Mouse (Mus musculus) MEL (cell line): ENCODE measurements around the gene Adat3. TPM values are rescaled to one million over a fixed set of nuclear protein-coding genes. Genes with fewer than 3 reads are reported as not detected.

Experiments used
- DNase-seq: peaks from one replicate; pipeline ENCODE4 v3.0.0; 2011; ENCODE audit warnings: low read depth, low spot score
- H3K27ac ChIP-seq: 2 replicates; pipeline ENCODE4 v1.5.1; 2012; ENCODE audit warnings: low read depth, mild to moderate bottlenecking, control low read depth, low read length, moderate library complexity; ENCODE audit not compliant: control insufficient read depth
- H3K27me3 ChIP-seq, 2 experiments: fragments of 150-350 bp in 1 of 2; sonication (generic) in 1 of 2; 2 replicates each; pipeline ENCODE4 v1.6.1; 2012; ENCODE audit warnings: low read length in 2 of 2, mild to moderate bottlenecking in 2 of 2, improper control_type of control experiment in 1 of 2, moderate library complexity in 1 of 2; ENCODE audit not compliant: insufficient read depth in 2 of 2, control insufficient read depth in 1 of 2
- H3K36me3 ChIP-seq, 2 experiments: 2 replicates each; pipeline ENCODE4 v1.6.1; 2012 to 2014; ENCODE audit warnings: low read length in 2 of 2, improper control_type of control experiment in 1 of 2, inconsistent platforms in 1 of 2, mild to moderate bottlenecking in 1 of 2; ENCODE audit not compliant: insufficient read depth in 2 of 2, control insufficient read depth in 1 of 2
- H3K4me1 ChIP-seq, 2 experiments: fragments of 150-350 bp in 1 of 2; sonication (generic) in 1 of 2; 2 replicates each; pipeline ENCODE4 v1.6.1; 2012; ENCODE audit warnings: low read length in 2 of 2, improper control_type of control experiment in 1 of 2, mild to moderate bottlenecking in 1 of 2; ENCODE audit not compliant: insufficient read depth in 2 of 2, control insufficient read depth in 1 of 2
- H3K4me3 ChIP-seq, 2 experiments: fragments of 150-350 bp in 1 of 2; sonication (generic) in 1 of 2; 2 replicates each; pipeline ENCODE4 v1.5.1; 2012; ENCODE audit warnings: low read depth in 2 of 2, low read length in 2 of 2, mild to moderate bottlenecking in 2 of 2, moderate library complexity in 2 of 2, control low read depth in 1 of 2, improper control_type of control experiment in 1 of 2; ENCODE audit not compliant: control insufficient read depth in 1 of 2, insufficient read depth in 1 of 2
- H3K79me2 ChIP-seq: 2 replicates; pipeline ENCODE4 v1.6.1; 2012; ENCODE audit warnings: mild to moderate bottlenecking, low read length, moderate library complexity; ENCODE audit not compliant: control insufficient read depth, poor library complexity, insufficient read depth
- H3K9ac ChIP-seq: 2 replicates; pipeline ENCODE4 v1.6.1; 2012; ENCODE audit warnings: low read depth, mild to moderate bottlenecking, control low read depth, low read length, moderate library complexity; ENCODE audit not compliant: control insufficient read depth, poor library complexity, severe bottlenecking
- H3K9me3 ChIP-seq: fragments of 150-350 bp; sonication (generic); replicated peaks from 2 replicates; pipeline ENCODE4 v1.6.1; 2012; ENCODE audit warnings: mild to moderate bottlenecking, low read length, improper control_type of control experiment, moderate library complexity; ENCODE audit not compliant: insufficient read depth
- CHD1 ChIP-seq: IDR thresholded peaks from 2 replicates; pipeline ENCODE4 v1.6.1; 2012; ENCODE audit warnings: low read depth, mild to moderate bottlenecking, inconsistent platforms, low read length, improper control_type of control experiment
- CHD2 ChIP-seq: IDR thresholded peaks from 2 replicates; pipeline ENCODE4 v1.6.1; 2011; ENCODE audit warnings: low read length, improper control_type of control experiment
- E2F4 ChIP-seq: IDR thresholded peaks from 2 replicates; pipeline ENCODE4 v1.6.1; 2011; ENCODE audit warnings: low read depth, low read length, improper control_type of control experiment, borderline replicate concordance
- ELF1 ChIP-seq: IDR thresholded peaks from 2 replicates; pipeline ENCODE4 v1.6.1; 2014; ENCODE audit warnings: low read depth, mild to moderate bottlenecking, inconsistent platforms, low read length, improper control_type of control experiment, moderate library complexity
- EP300 ChIP-seq, 2 experiments: IDR thresholded peaks; 2 replicates each; pipeline ENCODE4 v1.6.1; 2011; ENCODE audit warnings: improper control_type of control experiment in 2 of 2, low read length in 2 of 2, low read depth in 1 of 2, mild to moderate bottlenecking in 1 of 2
- HCFC1 ChIP-seq: IDR thresholded peaks from 2 replicates; pipeline ENCODE4 v1.6.1; 2012; ENCODE audit warnings: low read depth, mild to moderate bottlenecking, inconsistent platforms, low read length, improper control_type of control experiment, moderate library complexity
- JUND ChIP-seq: IDR thresholded peaks from 2 replicates; pipeline ENCODE4 v1.6.1; 2011; ENCODE audit warnings: low read depth, mild to moderate bottlenecking, improper control_type of control experiment, low read length
- MAFK ChIP-seq: IDR thresholded peaks from 2 replicates; pipeline ENCODE4 v1.6.1; 2011; ENCODE audit warnings: low read depth, mild to moderate bottlenecking, low read length, improper control_type of control experiment, borderline replicate concordance
- MAX ChIP-seq: IDR thresholded peaks from 2 replicates; pipeline ENCODE4 v1.6.1; 2011; ENCODE audit warnings: low read length, improper control_type of control experiment
- MAZ ChIP-seq: IDR thresholded peaks from 2 replicates; pipeline ENCODE4 v1.6.1; 2012; ENCODE audit warnings: low read depth, mild to moderate bottlenecking, inconsistent platforms, low read length, improper control_type of control experiment
- MXI1 ChIP-seq: IDR thresholded peaks from 2 replicates; pipeline ENCODE4 v1.6.1; 2011; ENCODE audit warnings: mild to moderate bottlenecking, low read depth, low read length, improper control_type of control experiment
- NELFE ChIP-seq: IDR thresholded peaks from 2 replicates; pipeline ENCODE4 v1.6.1; 2011; ENCODE audit warnings: low read depth, low read length, improper control_type of control experiment
- NRF1 ChIP-seq: IDR thresholded peaks from 2 replicates; pipeline ENCODE4 v1.6.1; 2014; ENCODE audit warnings: low read depth, mild to moderate bottlenecking, inconsistent platforms, low read length, improper control_type of control experiment, moderate library complexity; ENCODE audit not compliant: poor library complexity, insufficient read depth, severe bottlenecking
- RCOR1 ChIP-seq: IDR thresholded peaks from 2 replicates; pipeline ENCODE4 v1.6.1; 2012; ENCODE audit warnings: low read depth, mild to moderate bottlenecking, inconsistent platforms, low read length, improper control_type of control experiment
- SIN3A ChIP-seq: IDR thresholded peaks from 2 replicates; pipeline ENCODE4 v1.6.1; 2012; ENCODE audit warnings: low read length, improper control_type of control experiment, inconsistent platforms
- SMC3 ChIP-seq: IDR thresholded peaks from 2 replicates; pipeline ENCODE4 v1.6.1; 2011; ENCODE audit warnings: low read depth, low read length, improper control_type of control experiment
- TAL1 ChIP-seq: IDR thresholded peaks from 2 replicates; pipeline ENCODE4 v1.6.1; 2012; ENCODE audit warnings: mild to moderate bottlenecking, inconsistent platforms, low read length, moderate library complexity, mixed read lengths
- TCF12 ChIP-seq: IDR thresholded peaks from 2 replicates; pipeline ENCODE4 v1.6.1; 2014; ENCODE audit warnings: low read depth, mild to moderate bottlenecking, inconsistent platforms, low read length, improper control_type of control experiment, moderate library complexity
- UBTF ChIP-seq: IDR thresholded peaks from 2 replicates; pipeline ENCODE4 v1.6.1; 2012; ENCODE audit warnings: low read depth, mild to moderate bottlenecking, inconsistent platforms, low read length, improper control_type of control experiment, moderate library complexity, borderline replicate concordance; ENCODE audit not compliant: insufficient read depth
- USF1 ChIP-seq: IDR thresholded peaks from 2 replicates; pipeline ENCODE4 v1.6.1; 2014; ENCODE audit warnings: low read depth, mild to moderate bottlenecking, inconsistent platforms, low read length, improper control_type of control experiment, moderate library complexity
- USF2 ChIP-seq, 2 experiments: IDR thresholded peaks; 2 replicates each; pipeline ENCODE4 v1.6.1; 2011 to 2012; ENCODE audit warnings: improper control_type of control experiment in 2 of 2, low read length in 2 of 2, borderline replicate concordance in 1 of 2, inconsistent platforms in 1 of 2, low read depth in 1 of 2, mild to moderate bottlenecking in 1 of 2; ENCODE audit not compliant: insufficient read depth in 1 of 2
- ZMIZ1 ChIP-seq: IDR thresholded peaks from 2 replicates; pipeline ENCODE4 v1.6.1; 2012; ENCODE audit warnings: low read depth, mild to moderate bottlenecking, inconsistent platforms, low read length, improper control_type of control experiment, moderate library complexity
- ZNF384 ChIP-seq: IDR thresholded peaks from 2 replicates; pipeline ENCODE4 v1.6.1; 2012; ENCODE audit warnings: low read depth, mild to moderate bottlenecking, inconsistent platforms, low read length, improper control_type of control experiment
- polyA plus RNA-seq, 2 experiments: library from polyadenylated mRNA; stranded (reverse) in 1 of 2; unstranded in 1 of 2; fragments of >175 nt in 1 of 2; fragments of >200 nt in 1 of 2; gene quantifications; 2 replicates each; pipeline versions ENCODE4 v1.2.1 to v1.2.4; 2012; ENCODE audit warnings: low replicate concordance in 2 of 2, low read depth in 1 of 2; ENCODE audit not compliant: insufficient read length in 2 of 2, insufficient read depth in 1 of 2, missing spikeins in 1 of 2
- total RNA-seq: library from RNA; depleted of rRNA; stranded (reverse); fragments of 300-350 nt; gene quantifications from 2 replicates; pipeline ENCODE4 v1.2.3, GENCODE M21; 2012

Adat3 gene
- total and polyA plus RNA-seq, 3 experiments, result 7.4 to 7.7 TPM; not detected in 1

GRCm38 (mm10) chr10:80606737-80607350 is 4.2 kb downstream of the Adat3 start:
- TF ChIP-seq ELF1 (no peak), USF1 (no peak), MXI1 (no peak), TAL1 (no peak), JUND (no peak), USF2 (IDR thresholded peaks at IDR 0.05; ENCODE audit: borderline replicate concordance in 1 of 2, insufficient read depth in 1 of 2, low read depth in 1 of 2, low read length in 2 of 2) (no peak), ZNF384 (no peak), NRF1 (no peak), NELFE (no peak), CHD1 (no peak), ZMIZ1 (no peak), UBTF (no peak), MAZ (no peak), EP300 (IDR thresholded peaks at IDR 0.05; ENCODE audit: low read depth in 1 of 2, low read length in 2 of 2) (no peak)
- H3K4me1 ChIP-seq, result peaks cover 6 to 14% of the 10 kb centered on the region in 2 experiments
- no peaks in the 10 kb centered on the region for H3K9me3 ChIP-seq
- no peak overlapping the region for H3K4me3 ChIP-seq
- no peak overlapping the region for H3K27ac ChIP-seq
- H3K27me3 ChIP-seq, result no peaks in the 10 kb centered on the region
- peaks cover 2 to 13% of the 10 kb centered on the region in 2 experiments; a peak in 3 of 4 replicates for H3K36me3 ChIP-seq
- DNase-seq, result no peak
- H3K9ac ChIP-seq, result no peak overlapping the region
- peaks cover 37% of the 10 kb centered on the region for H3K79me2 ChIP-seq

GRCm38 (mm10) chr10:80608435-80608834 is 5.8 kb downstream of the Adat3 start:
- Histone ChIP-seq H3K9me3 (no peaks in the 10 kb centered on the region), H3K4me3 (no peak overlapping the region), H3K9ac (no peak overlapping the region), H3K4me1 (peaks cover 0 to 7% of the 10 kb centered on the region in 2 experiments; a peak in 3 of 4 replicates), H3K36me3 (peaks cover 2 to 6% of the 10 kb centered on the region in 2 experiments; a peak in 3 of 4 replicates), H3K79me2 (peaks cover 32% of the 10 kb centered on the region), H3K27ac (no peak overlapping the region), H3K27me3 (no peaks in the 10 kb centered on the region)
- no peak for DNase-seq
- TF ChIP-seq SIN3A (no peak), E2F4 (no peak), USF1 (no peak), UBTF (no peak), HCFC1 (no peak), TCF12 (no peak), EP300 (IDR thresholded peaks at IDR 0.05; ENCODE audit: low read depth in 1 of 2, low read length in 2 of 2) (no peak), SMC3 (no peak), ZMIZ1 (no peak), MAX (no peak), CHD2 (no peak), MAFK (no peak), RCOR1 (no peak)
